Mouse (Mus musculus) kidney, postnatal 14 days (tissue): ENCODE data around the gene Rap1b.
"Not testable (repeated sequence)": the region's sequence is repeated elsewhere in the genome, so short reads cannot be mapped to it uniquely, and the experiment has no call there.

ENCODE experiments used
- DNase-seq: peaks from one replicate; pipeline ENCODE4 v3.0.0; 2022; ENCODE audit warnings: mixed read lengths

Gene Rap1b

DNA sequence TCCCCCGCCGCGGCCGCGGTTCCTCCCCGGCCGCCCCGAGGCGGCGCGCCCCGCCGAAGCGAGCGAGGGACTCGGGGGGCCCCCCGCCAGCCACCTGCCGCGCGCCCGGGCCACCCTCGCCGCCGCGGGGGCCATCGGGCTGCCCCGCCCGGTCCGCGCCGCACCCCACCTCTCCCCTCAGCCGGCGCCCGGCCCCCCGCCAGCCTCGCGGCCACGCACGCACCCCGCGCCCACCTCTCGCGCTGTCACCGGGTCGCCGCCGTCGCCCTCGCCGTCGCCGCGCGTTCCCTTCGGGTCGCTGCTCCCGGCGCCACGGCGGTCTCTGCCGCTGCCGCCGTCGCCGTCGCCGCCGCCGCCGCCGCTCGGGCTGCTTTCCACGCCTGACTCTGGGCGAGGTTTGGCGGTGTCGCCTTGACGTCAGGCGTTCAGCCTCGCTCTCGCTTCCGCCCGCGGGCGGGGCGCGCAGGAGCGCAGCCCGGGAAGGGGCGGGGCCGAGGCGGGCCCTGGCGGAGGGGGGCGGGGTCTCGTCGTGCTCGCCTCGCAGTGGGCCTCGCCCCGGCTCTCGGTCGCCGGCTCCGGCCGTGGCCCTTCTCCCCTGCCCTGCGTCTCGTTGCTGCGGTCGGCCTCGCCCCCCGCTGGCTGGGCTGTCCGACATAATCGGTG lies at the start of gene Rap1b:
Rap1b (minus strand) TSS at position 439 of the 663 bp plus-strand sequence.
- DNase-seq = peak; percentile 98

DNA sequence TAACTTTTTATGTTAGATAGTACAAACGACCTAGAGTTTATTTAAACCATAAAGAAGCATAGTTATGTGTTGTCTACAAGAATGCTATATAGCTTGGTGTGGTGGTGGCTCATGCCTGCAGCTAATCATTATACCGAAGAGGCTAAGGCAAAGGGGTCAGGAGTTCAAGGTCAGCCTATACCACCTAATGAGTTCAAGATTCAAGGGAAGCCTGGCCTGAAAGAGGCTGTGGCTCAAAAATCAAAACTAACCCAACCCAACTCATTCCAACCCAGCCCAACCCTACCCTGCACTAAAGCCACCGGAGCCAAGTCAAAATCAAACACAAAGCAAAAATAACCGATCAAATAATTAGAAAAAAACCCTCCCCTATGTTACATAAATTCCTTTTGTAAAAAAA lies 49.4 kb upstream of the Rap1b start:
- DNase-seq = no peak

DNA sequence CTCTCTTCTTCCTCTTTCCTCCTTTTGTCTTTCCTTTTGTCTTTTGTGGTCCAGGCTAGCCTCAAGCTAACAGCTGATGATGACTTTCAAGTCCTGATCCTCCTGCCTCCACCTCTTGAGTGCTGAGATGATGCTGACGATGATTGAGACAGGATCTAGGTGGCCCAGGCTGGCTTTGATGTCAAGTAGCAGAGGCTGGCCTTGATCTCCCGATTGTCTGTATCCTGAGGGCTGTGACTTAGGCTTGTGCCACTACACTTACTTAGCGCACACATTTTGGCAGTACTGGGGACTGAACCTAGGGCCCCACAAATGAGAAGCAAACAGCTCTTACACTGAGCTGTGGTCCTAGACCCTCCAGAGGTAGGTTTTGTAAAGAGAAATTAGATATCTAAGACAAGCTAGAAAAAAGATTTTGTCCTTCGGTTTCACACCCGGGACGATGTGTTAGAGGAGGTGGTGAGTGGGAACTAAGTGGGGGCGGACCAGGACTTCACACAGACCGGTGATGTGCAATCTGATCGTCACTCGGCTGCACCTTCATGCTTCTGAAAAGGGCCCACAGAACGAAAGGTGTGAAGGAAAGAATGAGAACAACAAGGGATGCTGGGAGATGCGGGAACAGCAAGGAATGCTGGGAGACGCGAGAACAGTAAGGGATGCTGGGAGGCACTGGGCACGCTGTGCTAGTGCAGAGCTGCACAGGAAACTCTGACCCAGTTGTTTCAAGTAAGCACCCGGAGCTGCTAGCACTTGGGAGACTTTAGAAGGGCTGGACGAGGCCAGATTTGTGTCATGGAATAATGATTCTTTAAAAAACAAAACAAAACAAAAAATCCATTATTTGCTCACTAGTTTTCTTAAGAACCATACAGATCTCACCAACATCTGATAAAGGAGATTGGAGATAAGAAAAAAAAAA lies 48.5 kb upstream of the Rap1b start:
- no peak for DNase-seq

DNA sequence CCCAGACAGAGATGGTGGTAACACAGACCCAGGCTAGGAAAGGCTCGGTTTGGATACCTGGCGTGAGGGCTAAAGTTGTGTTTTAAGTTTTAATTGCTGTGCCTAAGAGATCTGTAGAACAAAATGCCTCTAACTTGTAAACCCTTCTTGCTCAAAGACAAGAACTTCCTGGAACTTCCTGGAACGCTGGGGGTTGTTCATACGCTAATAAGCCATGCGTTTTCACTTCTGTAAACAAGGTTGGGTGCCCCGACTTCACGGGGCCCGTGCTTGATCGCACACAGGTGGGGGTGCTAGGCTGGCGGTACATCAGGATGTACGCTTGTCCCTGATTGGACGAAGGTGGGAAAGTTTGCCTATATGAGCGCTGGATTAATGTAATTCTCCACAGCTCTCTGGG lies 47.3 kb upstream of the Rap1b start:
- DNase-seq = not testable (repeated sequence)

DNA sequence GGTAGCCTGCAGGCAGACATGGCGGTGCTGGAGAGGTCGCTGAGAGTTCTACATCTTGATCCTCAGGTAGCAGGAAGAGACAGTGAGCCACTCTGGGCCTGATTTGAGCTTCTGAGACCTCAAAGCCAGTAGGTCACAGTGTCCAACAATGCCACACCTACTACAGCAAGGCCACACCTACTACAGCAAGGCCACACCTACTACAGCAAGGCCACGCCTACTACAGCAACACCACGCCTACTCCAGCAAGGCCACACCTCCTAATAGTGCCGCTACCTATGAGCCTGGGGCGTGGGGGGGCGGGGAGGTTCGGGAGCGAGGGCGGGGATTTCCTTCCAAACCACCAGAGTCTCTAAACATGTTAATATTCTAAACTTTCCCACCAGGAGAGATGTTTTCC lies 45.5 kb upstream of the Rap1b start:
- no peak for DNase-seq

DNA sequence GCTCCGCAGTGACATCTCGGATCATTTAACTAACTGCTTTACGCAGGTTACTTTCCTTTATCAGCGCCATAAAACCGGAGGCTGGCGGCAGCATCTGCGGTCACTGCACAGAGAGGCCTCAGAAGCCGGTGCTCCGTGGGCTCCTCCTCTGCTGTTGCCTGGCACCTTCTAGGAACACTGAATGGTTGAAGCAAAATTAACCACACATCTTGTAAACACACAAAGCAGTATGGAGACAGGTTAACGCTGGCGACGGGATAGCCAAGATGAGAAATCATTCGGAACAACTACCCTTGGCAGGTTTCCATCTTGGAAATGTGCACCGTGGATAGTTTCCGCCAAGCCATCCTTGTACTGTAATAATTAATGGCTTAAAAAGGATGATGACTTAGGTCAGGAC lies 43.0 kb upstream of the Rap1b start:
- DNase-seq = peak; percentile 29

DNA sequence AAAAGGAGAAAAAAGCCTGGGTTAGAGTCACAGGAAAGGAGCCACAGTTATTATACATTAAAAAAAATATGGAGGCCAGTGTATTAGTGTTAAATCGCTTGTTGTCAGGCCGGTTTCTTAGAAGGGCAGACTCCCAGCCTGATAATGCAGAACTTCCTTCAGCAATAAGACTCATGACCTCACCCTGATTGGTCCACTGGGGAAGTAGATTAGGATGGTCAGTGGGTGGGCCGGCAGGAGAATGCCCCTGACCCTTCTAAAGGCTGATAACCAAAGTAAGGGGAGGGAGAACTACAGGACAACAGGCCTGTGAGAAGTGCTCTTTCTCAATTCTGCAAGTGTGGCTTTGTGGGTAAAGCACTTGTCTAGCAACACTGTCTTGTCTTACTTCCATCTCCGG lies 39.5 kb upstream of the Rap1b start:
- no peak for DNase-seq

DNA sequence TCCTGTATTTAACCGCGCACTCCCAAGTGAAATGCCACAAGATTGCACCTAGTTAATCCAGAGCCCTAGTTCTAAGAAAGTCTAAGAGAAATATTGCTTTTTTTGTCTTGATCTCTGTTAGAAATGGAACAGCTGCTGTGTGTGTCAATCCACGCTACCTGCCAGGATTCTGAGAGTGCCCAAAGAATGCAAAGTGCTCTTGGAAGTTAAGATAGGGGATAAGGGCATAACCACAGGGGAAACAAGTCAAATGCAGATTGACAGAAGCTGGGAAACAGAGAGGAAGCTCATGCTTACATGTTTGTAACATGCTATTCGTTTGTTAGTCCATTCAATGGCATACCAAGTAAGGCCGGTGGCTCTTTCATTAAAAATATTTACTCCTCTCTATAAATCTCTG lies 38.9 kb upstream of the Rap1b start:
- DNase-seq = no peak

DNA sequence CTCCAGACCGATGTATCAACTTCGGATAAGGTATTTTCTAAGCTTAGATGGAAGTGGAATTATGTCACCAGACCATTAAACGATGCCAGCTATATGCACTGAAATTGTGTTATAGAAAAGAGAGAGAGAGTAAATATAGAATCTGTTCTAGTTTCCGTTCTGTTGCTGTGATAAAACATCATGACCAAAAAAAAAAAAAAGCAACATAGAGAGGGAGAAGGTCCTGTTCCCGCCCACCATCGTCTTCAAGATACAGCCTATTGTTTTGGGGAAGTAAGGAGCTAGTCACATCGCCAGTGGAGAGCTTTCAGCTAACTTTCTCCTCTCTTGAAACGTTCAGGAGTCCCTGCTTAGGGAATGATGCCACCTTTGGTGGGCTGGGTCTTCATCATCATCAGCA lies 37.6 kb upstream of the Rap1b start:
- no peak for DNase-seq

DNA sequence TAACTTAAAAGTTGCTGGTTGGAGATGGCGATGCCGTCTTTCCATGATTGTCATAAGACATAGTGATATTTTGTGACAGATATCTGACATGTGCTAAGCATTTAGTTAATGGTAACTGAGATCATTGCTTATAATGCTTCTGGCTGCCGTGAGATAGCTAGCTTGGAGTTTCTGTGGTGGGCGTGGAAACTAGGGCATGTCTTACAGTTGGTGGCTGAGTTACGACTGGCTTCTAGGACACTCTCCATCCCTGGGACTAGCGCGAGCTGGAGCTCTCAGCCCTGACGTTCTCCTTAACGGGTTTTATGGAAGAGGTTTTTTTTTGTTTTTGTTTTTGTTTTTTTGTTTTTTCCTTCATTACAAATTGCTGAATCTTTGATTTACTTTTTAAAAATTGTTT lies 32.8 kb upstream of the Rap1b start:
- no peak for DNase-seq

DNA sequence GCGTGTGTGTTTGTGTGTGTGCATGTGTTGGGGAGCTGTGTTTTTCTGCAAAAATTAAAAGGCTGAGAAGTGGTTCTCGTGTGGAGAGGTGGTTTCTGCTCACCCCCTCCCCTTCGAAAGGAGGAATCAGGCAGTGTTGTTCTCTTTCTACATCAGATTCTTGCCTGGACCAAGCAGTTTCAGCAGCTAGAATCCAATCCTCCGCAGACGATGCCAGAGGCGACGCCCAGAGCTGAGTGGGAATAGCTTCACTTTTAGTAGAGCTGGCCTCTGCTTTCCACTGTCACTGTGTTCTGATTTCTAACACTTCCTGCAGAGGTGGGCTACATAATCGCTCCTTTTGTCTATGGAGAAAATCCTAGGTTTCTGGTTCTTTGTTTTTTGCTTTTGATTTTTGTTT lies 31.0 kb upstream of the Rap1b start:
- DNase-seq = no peak

DNA sequence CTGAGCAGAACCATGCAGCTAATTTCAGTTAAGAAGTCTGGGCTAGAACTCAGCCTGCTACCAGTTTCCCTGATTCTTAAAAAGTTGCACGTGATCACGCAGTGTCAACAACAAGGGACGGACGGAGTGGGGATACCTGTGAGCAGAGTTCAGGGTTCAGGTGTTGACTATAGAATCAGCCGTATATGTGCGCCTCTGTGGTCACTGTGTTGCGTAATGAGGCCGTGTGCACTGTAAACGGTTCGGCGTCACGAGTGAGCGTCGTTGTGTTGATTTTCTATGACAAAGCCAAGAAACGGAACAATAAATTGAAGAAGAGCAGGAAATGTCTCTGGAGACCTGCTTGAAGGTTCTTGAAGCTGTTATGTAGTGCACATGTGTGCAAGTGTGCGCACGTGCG lies 30.6 kb upstream of the Rap1b start:
- no peak for DNase-seq

DNA sequence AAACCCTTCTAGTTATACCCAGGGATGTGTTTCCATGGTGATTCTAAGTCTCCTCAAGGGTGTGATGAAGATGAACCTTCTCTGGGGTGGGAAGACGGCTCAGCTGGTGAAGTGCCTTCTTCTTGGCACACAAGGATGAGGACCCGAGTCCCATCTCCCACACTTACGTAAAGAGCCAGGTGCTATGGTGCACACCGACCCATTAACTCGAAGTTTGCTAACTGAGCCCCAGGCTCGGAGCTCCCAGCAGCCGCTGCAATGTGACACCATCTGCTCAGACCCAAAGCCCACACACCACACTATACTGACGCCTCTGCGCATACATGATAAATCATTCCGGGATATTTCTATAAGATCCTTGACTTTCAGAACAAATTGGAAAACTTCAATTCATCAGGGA lies 29.1 kb upstream of the Rap1b start:
- no peak for DNase-seq

DNA sequence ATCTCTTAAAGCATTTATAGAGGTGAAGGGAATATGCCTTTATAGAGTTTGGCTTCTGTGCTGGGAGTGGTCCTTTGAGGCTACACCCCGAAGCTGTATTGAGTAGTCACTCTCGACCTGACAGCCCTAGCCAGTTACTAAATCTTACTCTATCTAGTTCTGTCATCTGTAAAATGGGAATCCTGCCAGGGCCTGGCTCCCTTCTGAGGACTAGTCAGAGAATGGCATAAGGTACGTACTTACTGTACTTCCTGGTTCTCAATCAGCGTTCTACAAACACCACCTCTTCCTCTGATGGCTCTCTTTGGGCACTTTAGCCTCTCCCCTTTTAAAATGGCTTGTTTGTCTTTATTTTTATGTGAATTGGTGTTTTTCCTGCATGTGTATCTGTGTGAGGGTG lies 28.1 kb upstream of the Rap1b start:
- DNase-seq = no peak

DNA sequence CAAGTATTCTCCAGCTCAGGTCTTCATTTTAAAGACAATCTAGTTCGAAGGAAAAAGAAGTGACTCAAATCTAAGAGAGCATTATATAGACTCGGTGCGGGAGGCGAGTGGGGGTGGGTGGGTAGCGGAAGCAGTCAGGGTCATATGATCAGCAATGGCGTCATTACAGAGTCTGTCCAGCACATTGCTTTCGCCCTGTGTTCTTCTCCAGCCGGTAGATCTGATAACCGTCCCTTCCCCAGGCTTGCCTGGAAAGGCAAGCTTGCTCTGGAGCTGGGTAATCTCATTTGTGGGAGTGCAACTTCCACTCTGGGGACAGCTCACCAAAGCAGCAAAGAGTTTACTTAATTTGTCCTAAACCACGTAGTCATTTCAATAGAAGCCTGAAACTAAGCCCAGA lies 26.6 kb upstream of the Rap1b start:
- no peak for DNase-seq

DNA sequence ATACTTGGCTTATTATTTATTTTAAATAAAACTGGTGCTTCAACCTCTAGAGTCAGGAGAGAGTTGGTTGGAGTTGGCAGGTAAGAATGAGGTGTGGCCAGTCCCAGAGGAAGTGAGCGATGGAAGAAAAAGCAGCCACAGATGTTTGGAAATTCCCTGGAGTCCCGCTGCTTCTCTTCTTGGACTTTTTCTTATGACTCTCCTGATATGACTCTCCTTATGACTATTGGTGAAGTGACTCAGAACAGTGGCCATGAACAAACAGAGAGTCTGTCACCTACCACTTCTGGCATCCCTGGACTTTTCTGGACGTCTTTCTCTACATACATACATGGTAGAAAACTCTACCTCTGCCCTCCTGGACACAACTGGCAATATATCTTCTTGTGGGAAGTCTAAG lies 21.5 kb upstream of the Rap1b start:
- no peak for DNase-seq

DNA sequence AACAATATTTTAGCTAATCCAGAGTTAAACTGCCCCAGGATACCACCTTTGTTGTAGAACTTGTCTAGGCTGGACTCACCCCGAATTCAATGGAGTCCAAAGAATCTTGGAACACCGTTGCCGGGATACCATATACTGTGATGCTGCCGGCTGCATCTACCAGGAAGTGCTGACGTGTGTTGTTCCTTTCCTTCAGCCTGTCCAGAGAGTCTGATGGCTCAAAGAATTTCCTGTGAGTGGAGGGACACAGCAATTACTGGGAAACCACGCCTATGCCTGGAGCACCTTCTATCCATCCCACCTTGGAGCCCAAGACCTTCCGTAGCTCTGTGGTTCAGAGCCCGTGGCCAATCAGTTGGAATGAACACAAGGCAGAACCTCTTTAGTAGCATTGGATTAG lies 20.8 kb upstream of the Rap1b start:
- no peak for DNase-seq

DNA sequence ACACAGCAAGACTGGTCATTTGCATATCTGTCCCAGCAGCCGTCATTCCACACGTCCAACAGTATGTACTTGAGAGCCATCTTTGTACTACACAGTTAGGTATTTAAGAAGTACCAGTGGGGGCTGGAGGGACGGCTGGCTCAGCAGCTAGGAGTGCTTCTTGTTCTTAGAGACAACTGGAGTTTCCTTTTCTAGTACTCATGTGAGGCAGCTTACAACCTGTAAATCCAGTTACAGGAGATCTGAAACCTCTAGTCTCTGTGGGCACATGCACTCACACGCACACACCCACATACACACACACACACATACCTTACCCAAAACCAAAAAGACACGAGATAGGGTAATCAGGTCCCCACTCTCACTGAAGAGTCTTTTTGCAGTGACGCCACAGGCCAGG lies 18.9 kb upstream of the Rap1b start:
- DNase-seq = no peak

DNA sequence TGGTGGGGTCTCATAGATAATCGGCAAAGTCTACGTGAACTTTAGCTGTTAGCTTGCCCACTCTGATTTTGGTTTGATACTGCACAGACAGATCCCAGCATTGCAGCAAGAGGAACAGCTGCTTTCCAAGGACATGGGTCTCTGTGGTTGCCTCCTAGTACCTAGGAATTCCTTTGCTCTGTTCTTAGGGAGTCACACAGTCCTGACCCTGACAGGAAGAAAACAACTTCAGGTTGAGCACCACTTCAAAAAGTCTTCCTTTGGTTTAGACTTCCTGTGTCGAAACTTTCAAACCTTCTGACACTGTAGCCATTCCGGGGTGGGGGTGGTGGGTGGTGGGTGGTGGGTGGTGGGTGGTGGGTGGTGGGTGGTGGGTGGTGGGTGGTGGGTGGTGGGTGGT lies 18.4 kb upstream of the Rap1b start:
- no peak for DNase-seq

DNA sequence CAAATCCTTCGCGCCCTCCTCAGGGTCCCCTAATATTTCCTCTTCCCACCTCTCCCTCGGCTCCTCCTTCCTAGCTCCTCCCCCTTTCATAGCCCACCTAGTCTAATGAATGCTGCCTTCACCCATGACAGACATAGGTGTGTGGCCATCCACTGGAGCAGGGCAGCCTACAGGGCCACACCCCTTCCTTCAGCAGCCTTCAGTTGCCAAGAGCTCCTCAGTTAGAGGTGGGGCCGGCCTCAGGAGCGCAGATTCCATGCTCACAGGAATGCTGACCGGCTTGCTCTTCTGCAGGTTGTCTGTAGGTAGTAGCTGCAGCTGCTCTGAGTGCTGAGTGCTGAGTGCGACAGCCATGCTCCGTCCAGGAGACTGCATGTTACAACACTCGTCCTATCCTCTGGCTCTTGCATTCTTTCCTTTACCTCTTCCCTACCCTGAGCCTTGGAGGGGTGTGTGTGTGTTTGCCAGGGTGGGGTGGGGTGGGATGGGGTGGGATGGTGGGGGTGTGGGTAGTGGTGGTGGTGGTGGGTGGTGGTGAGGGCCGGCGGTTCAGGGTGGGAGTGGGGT lies 16.3 kb upstream of the Rap1b start:
- no peak for DNase-seq

DNA sequence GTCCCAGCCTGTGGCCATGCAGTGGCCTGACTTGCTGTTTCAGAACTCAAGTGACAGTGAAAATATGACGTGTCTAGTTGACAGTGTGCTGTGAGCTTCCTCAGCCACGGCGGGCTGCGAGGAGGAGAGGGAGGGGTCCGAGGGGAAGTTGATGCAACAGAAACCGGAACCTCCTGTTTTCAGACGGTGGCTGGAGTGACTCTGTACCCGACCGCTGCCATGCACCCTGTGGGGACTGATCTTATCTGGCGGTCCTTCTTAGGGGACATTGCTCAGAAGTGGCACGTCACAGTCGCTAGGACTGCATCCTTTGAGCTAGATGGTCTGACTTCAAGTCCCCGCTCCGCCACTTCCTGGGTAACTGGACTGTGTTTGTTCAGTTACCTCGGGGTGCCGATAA lies 15.1 kb upstream of the Rap1b start:
- no peak for DNase-seq

DNA sequence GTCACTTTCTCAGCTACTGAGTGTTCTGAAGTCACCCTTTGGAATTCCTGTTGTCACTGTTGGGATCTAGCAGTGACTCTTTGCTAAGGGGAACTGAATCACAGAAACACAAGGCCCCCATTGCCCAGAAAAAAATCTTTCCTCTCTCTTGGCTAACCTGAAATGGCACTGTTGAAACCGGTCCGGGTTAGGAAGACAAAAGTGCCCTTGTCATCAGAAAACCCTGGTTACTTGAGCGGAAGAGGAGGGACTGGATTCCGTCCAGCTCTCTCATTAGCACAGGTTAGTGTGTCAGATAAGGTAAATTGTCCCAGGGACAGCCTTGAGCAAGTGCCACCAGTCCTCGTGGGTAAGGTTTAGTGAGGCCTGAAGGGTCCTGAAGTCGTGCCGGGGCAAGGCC lies 14.5 kb upstream of the Rap1b start:
- no peak for DNase-seq

DNA sequence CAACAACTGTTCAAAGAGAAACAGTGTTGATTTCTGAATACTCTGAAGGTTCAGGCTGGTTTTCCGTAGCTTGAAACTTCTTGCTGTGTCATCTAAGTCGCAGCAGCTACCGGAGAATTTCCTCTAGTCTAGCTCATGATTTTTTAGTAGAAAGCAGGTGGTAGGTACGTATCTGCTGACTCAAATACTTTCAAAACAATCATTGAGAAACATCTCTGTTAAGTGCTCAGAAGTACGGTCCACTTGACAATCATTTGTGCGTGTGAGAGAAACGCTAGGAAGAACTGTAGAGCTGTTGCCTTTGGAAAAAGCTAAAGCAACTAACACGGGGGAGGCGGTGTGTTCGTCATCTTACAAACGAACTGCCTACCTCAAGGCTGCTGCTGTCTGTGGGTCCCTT lies 14.0 kb upstream of the Rap1b start:
- no peak for DNase-seq

DNA sequence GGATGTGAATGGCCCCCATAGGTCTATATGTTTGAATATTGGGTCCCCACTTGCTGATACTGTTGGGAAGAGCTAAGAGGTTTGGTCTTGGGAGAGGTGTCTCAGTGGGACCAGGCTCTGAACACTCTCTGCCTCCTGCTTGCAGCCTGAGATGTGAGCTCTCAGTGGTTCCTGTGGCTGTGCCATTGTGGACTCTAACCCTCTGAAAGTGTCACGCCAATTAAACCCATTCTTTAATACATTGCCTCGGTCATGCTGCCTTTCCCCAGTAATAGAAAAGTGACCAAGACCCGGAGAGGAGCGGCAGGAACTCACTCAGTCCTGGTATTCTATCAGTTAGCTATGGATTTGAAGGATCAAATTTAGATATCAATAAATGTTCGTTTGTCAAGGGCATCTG lies 12.4 kb upstream of the Rap1b start:
- no peak for DNase-seq
